Mouse (Mus musculus): Measurements from ENCODE around the gene Ggt1. TPM values are rescaled to one million over a fixed set of nuclear protein-coding genes. Genes with fewer than 3 reads are reported as not detected.

Ggt1 gene
- 10 to 100 TPM in 1 of 2 experiments, 1 to 10 TPM in 1; 1.1 to 17.4 TPM for polyA plus RNA-seq (2017; shearing (Covaris generic))

DNA sequence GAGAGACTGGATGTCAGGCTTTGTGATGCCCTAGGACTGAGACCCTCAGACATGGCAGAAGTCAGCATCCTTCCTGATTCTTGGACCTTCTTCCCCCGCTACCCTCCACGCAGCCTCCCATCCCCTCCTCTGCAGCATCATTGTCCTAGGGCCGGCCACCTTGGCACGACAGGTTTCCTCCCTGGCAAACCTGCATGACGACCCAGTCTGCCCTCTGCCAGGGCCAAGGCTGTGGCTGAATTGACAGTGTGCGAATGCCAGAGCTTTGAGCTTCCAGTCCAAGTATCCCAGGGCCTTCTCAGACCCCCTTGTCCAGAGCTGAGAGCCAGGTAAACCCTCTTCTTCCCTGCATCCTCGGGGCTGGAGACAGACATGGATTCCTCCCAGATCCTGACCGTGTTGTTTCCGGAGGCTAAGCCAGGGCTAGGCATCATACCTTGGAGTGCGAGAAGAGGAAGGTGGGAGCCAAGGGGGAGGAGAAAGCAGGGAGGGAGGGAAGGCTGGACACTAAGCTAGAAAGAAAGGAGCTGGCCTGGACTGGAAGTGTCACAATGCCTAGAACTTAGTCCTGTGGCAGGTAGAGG, at the start of gene Ggt1:
Ggt1 (plus strand) TSS at position 534 of the 584 bp plus-strand sequence.

DNA sequence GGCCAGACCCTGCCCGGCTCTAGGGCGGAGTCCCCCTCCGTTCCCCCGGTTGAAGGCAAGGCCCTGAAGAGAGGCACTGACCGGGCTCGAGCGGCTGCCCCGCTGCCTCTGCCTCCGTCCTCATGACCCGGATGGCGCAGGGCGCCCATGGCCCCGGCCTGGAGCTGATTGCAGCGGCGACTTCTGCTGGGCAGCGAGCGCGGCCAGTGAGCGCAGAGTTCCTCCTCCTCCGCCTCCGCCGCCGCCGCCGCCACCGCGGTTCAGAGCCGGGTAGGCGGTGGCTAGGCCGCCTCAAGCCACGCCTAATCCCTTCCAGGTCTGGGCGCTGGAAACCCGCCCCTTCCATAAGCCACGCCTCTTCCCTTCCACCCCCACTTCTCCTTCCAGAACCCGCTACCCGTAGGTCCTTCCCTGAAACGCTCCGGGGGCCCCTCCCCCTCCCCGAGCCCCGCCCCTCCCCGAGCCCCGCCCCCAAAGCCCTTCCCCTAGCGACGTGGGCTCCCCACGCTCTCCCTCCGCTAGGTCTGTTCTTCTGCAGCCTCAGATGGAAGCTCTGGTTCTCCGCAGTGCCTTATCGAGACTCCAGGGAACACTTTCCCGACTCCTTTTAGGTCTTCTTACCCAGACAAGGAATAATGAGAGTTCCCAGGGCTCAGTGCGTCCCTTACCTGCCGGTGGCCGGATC, 44.2 kb upstream of the Ggt1 start, which contains the start of gene Snrpd3:
Snrpd3 (plus strand) TSS at position 479 of the 685 bp plus-strand sequence.

GRCm38 (mm10) chr10:75517758-75518143, 43.7 kb upstream of the Ggt1 start, which contains the start of gene Gucd1:
Gene Gucd1 (minus strand): TSS chr10:75517972.

GRCm38 (mm10) chr10:75559676-75560548, 1.5 kb upstream of the Ggt1 start, which contains the start of gene Lrrc75b:
Gene Lrrc75b (minus strand): TSS chr10:75560330.

GRCm38 (mm10) chr10:75589129-75589528, 27.7 kb downstream of the Ggt1 start, which contains the start of gene Ggt5:
Gene Ggt5 (plus strand): TSS chr10:75589340.

Other genes starting within 250 kb of the Ggt1 start
- 10 to 100 TPM; 37.8 to 56.8 TPM for gene Adora2a, start 244.7 kb upstream of the Ggt1 start, polyA plus RNA-seq (2017; shearing (Covaris generic))
- 1 to 10 TPM in 1 of 2 experiments, under 1 TPM in 1; 0.66 to 2.0 TPM for gene Upb1, start 160.5 kb upstream of the Ggt1 start, polyA plus RNA-seq (2017; shearing (Covaris generic))
- 100 to 1,000 TPM; 165 to 237 TPM for gene Snrpd3, start 44.1 kb upstream of the Ggt1 start, polyA plus RNA-seq (2017; shearing (Covaris generic))
- 10 to 100 TPM; 29.1 to 45.2 TPM for gene Gucd1, start 43.6 kb upstream of the Ggt1 start, polyA plus RNA-seq (2017; shearing (Covaris generic))
- gene Lrrc75b, start 1.3 kb upstream of the Ggt1 start, polyA plus RNA-seq (2017; shearing (Covaris generic)) = 1 to 10 TPM in 1 of 2 experiments, under 1 TPM in 1; 0.80 to 9.4 TPM
- 10 to 100 TPM in 1 of 2 experiments, under 1 TPM in 1; 0.37 to 14.6 TPM for gene Ggt5, start 27.7 kb downstream of the Ggt1 start, polyA plus RNA-seq (2017; shearing (Covaris generic))
- gene Susd2, start 82.4 kb downstream of the Ggt1 start, polyA plus RNA-seq (2017; shearing (Covaris generic)) = 10 to 100 TPM; 30.9 to 31.3 TPM
- gene Cabin1, start 202.7 kb downstream of the Ggt1 start, polyA plus RNA-seq (2017; shearing (Covaris generic)) = 10 to 100 TPM; 47.2 to 65.3 TPM
- gene Ddt, start 211.8 kb downstream of the Ggt1 start, polyA plus RNA-seq (2017; shearing (Covaris generic)) = 10 to 100 TPM; 42.9 to 61.3 TPM
- not detected for gene Gm20441, start 219.3 kb downstream of the Ggt1 start, polyA plus RNA-seq (2017; shearing (Covaris generic))
- gene Gstt3, start 219.8 kb downstream of the Ggt1 start, polyA plus RNA-seq (2017; shearing (Covaris generic)) = 10 to 100 TPM; 10.3 to 11.1 TPM
- gene Gstt1, start 237.0 kb downstream of the Ggt1 start, polyA plus RNA-seq (2017; shearing (Covaris generic)) = 1 to 10 TPM in 1 of 2 experiments, under 1 TPM in 1; 0.55 to 1.1 TPM